Mouse (Mus musculus) neural tube, embryonic 15.5 days (tissue): ENCODE results near the gene Tmem151a. TPM values are rescaled to one million over a fixed set of nuclear protein-coding genes. Genes with fewer than 3 reads are reported as not detected.

Experiments
- ATAC-seq: fragments of 200-750 bp; cut with Nextera tagmentation; 2 replicates; pipeline ENCODE4 v1.8.0; 2017; ENCODE audit warnings: mild to moderate bottlenecking, moderate TSS enrichment, moderate library complexity; ENCODE audit not compliant: low FRiP score
- H3K27ac ChIP-seq: fragments of 300-500 bp; sonication (generic); replicated peaks from 2 replicates; pipeline ENCODE4 v1.5.1; 2015; ENCODE audit warnings: mild to moderate bottlenecking, inconsistent platforms
- H3K27me3 ChIP-seq: fragments of 300-500 bp; sonication (generic); replicated peaks from 2 replicates; pipeline ENCODE4 v1.6.1; 2015; ENCODE audit warnings: inconsistent platforms
- H3K36me3 ChIP-seq: fragments of 300-500 bp; sonication (generic); 2 replicates; pipeline ENCODE4 v1.6.1; 2015; ENCODE audit warnings: inconsistent platforms
- H3K4me1 ChIP-seq: fragments of 300-500 bp; sonication (generic); 2 replicates; pipeline ENCODE4 v1.6.1; 2015; ENCODE audit warnings: inconsistent platforms
- H3K4me2 ChIP-seq: fragments of 300-500 bp; sonication (generic); 2 replicates; pipeline ENCODE4 v1.6.1; 2015; ENCODE audit warnings: inconsistent platforms, mild to moderate bottlenecking, moderate library complexity
- H3K4me3 ChIP-seq: fragments of 300-500 bp; sonication (generic); replicated peaks from 2 replicates; pipeline ENCODE4 v1.5.1; 2015; ENCODE audit warnings: mild to moderate bottlenecking, inconsistent platforms
- H3K9ac ChIP-seq: fragments of 300-500 bp; sonication (generic); replicated peaks from 2 replicates; pipeline ENCODE4 v1.6.1; 2015; ENCODE audit warnings: mild to moderate bottlenecking, inconsistent platforms
- H3K9me3 ChIP-seq: fragments of 300-500 bp; sonication (generic); replicated peaks from 2 replicates; pipeline ENCODE4 v1.6.1; 2016; ENCODE audit warnings: inconsistent platforms
- WGBS: fragments of 180-500 bp; shearing (Covaris S2); methylation state at CpG from one replicate; pipeline ENCODE4 v1.1.7; 2015; ENCODE audit warnings: mixed read lengths; 5-methylcytosine and 5-hydroxymethylcytosine counted together
- polyA plus RNA-seq: library from polyadenylated mRNA; unstranded; fragments of >200 nt; fragmentation: Nextera tagmentation; extraction: Ambion mirVana; gene quantifications from 2 replicates; pipeline ENCODE4 v1.2.1, GENCODE M21; 2015

Gene Tmem151a
- polyA plus RNA-seq, 1 experiment from 2014 or later = 38.5 TPM

- H3K4me2 ChIP-seq = no peak overlapping the region
- 24% methylated on average over 5 of the region's 5 CpGs for WGBS
These were observed 22.9 kb upstream of the Tmem151a start for GRCm38 (mm10) chr19:5108271-5108575.

GRCm38 (mm10) chr19:5107556-5108270, 22.4 kb upstream of the Tmem151a start:
- H3K9me3 ChIP-seq = no peaks in the 10 kb centered on the region
- no peak overlapping the region for H3K4me3 ChIP-seq
- H3K36me3 ChIP-seq = peaks cover 71% of the 10 kb centered on the region
- H3K4me1 ChIP-seq = peaks cover 18% of the 10 kb centered on the region
- WGBS = 73% methylated on average over 18 of the region's 18 CpGs
- peak; percentile 13; the same call in 1 of the 2 replicates for ATAC-seq
- no peak overlapping the region for H3K4me2 ChIP-seq
- no peaks in the 10 kb centered on the region for H3K27me3 ChIP-seq
- H3K9ac ChIP-seq = no peak overlapping the region
- 0 out of 2 replicates have a peak overlapping the region, but pooled peaks have one; percentile 28 for H3K27ac ChIP-seq

More at GRCm38 (mm10) chr19:5108271-5108575, 22.9 kb upstream of the Tmem151a start:
- no peak for ATAC-seq
- H3K9ac ChIP-seq = no peak overlapping the region
- peaks cover 18% of the 10 kb centered on the region for H3K4me1 ChIP-seq
- H3K4me3 ChIP-seq = no peak overlapping the region
- no peaks in the 10 kb centered on the region for H3K9me3 ChIP-seq
- peaks cover 69% of the 10 kb centered on the region for H3K36me3 ChIP-seq
- H3K27ac ChIP-seq = no peak overlapping the region
- H3K27me3 ChIP-seq = no peaks in the 10 kb centered on the region

- H3K4me2 ChIP-seq = peak within 1 kb of the TSS; percentile 83
- peaks cover 72% of the 10 kb centered on the region for H3K36me3 ChIP-seq
- no peaks in the 10 kb centered on the region for H3K9me3 ChIP-seq
- H3K27ac ChIP-seq = peak within 1 kb of the TSS; percentile 99
- no peaks in the 10 kb centered on the region for H3K27me3 ChIP-seq
- peak within 1 kb of the TSS; percentile 91 for H3K9ac ChIP-seq
- peak within 1 kb of the TSS; percentile 73 for H3K4me3 ChIP-seq
- peak; percentile 94 for ATAC-seq
- H3K4me1 ChIP-seq = peaks cover 18% of the 10 kb centered on the region
- under 1% methylated on average over 46 of the region's 46 CpGs for WGBS
These were observed 21.4 kb upstream of the Tmem151a start, which contains the start of gene Rab1b for GRCm38 (mm10) chr19:5106731-5107191. Gene Rab1b, minus strand, starts transcription at chr19:5107072.

- Histone ChIP-seq H3K36me3 (peaks cover 72% of the 10 kb centered on the region), H3K9me3 (no peaks in the 10 kb centered on the region), H3K27me3 (no peaks in the 10 kb centered on the region), H3K4me2 (peak overlapping the region; percentile 83), H3K9ac (peak overlapping the region; percentile 91), H3K4me1 (peaks cover 18% of the 10 kb centered on the region), H3K4me3 (peak overlapping the region; percentile 73), H3K27ac (peak overlapping the region; percentile 99)
- WGBS = 23% methylated on average over 9 of the region's 9 CpGs
- no peak for ATAC-seq
These were observed 20.7 kb upstream of the Tmem151a start for GRCm38 (mm10) chr19:5106074-5106473.

- peaks cover 57% of the 10 kb centered on the region for H3K4me1 ChIP-seq
- H3K4me3 ChIP-seq = peak within 1 kb of the TSS; percentile 90
- H3K27me3 ChIP-seq = no peaks in the 10 kb centered on the region
- peaks cover 44% of the 10 kb centered on the region for H3K36me3 ChIP-seq
- no peaks in the 10 kb centered on the region for H3K9me3 ChIP-seq
- H3K9ac ChIP-seq = peak within 1 kb of the TSS; percentile 99
- peak; percentile 67 for ATAC-seq
- peak within 1 kb of the TSS; percentile 80 for H3K4me2 ChIP-seq
- WGBS = 4% methylated on average over 37 of the region's 48 CpGs
- H3K27ac ChIP-seq = peak within 1 kb of the TSS; percentile 95
These were observed 13.2 kb upstream of the Tmem151a start, which contains the start of gene Cnih2 for GRCm38 (mm10) chr19:5098363-5099143. Gene Cnih2, minus strand, starts transcription at chr19:5098521.

- H3K4me1 ChIP-seq = peaks cover 64% of the 10 kb centered on the region
- peak; percentile 36 for ATAC-seq
These were observed 12.4 kb upstream of the Tmem151a start for GRCm38 (mm10) chr19:5097521-5098362.

GRCm38 (mm10) chr19:5095887-5096474, 10.7 kb upstream of the Tmem151a start:
- Histone ChIP-seq H3K27me3 (no peaks in the 10 kb centered on the region), H3K4me1 (peaks cover 74% of the 10 kb centered on the region)

More at GRCm38 (mm10) chr19:5097521-5098362, 12.4 kb upstream of the Tmem151a start:
- Histone ChIP-seq H3K27me3 (no peaks in the 10 kb centered on the region), H3K4me2 (peak overlapping the region; percentile 80), H3K27ac (peak overlapping the region; percentile 95), H3K4me3 (peak overlapping the region; percentile 90), H3K36me3 (peaks cover 44% of the 10 kb centered on the region), H3K9ac (peak overlapping the region; percentile 99), H3K9me3 (no peaks in the 10 kb centered on the region)
- 1% methylated on average over 30 of the region's 31 CpGs for WGBS

GRCm38 (mm10) chr19:5094746-5095417, 9.6 kb upstream of the Tmem151a start:
- peak overlapping the region; percentile 80 for H3K4me2 ChIP-seq
- peaks cover 42% of the 10 kb centered on the region for H3K36me3 ChIP-seq
- peak overlapping the region; percentile 90 for H3K4me3 ChIP-seq
- ATAC-seq = peak; percentile 22; the same call in 1 of the 2 replicates
- peak overlapping the region; percentile 95 for H3K27ac ChIP-seq
- no peaks in the 10 kb centered on the region for H3K27me3 ChIP-seq
- no peaks in the 10 kb centered on the region for H3K9me3 ChIP-seq
- H3K9ac ChIP-seq = peak overlapping the region; percentile 99
- 25% methylated on average over 11 of the region's 11 CpGs for WGBS
- H3K4me1 ChIP-seq = peaks cover 75% of the 10 kb centered on the region

More at GRCm38 (mm10) chr19:5095887-5096474, 10.7 kb upstream of the Tmem151a start:
- peak overlapping the region; percentile 99 for H3K9ac ChIP-seq
- H3K27ac ChIP-seq = peak overlapping the region; percentile 95
- ATAC-seq = no peak
- no peaks in the 10 kb centered on the region for H3K9me3 ChIP-seq
- peaks cover 45% of the 10 kb centered on the region for H3K36me3 ChIP-seq
- peak overlapping the region; percentile 90 for H3K4me3 ChIP-seq
- 10% methylated on average over 9 of the region's 9 CpGs for WGBS
- H3K4me2 ChIP-seq = peak overlapping the region; percentile 80

- peaks cover 39% of the 10 kb centered on the region for H3K36me3 ChIP-seq
- H3K9ac ChIP-seq = peak overlapping the region; percentile 99
- H3K4me1 ChIP-seq = peaks cover 76% of the 10 kb centered on the region
- H3K27ac ChIP-seq = peak overlapping the region; percentile 95
- peak overlapping the region; percentile 90 for H3K4me3 ChIP-seq
- ATAC-seq = peak; percentile 67
- no peaks in the 10 kb centered on the region for H3K27me3 ChIP-seq
- no peaks in the 10 kb centered on the region for H3K9me3 ChIP-seq
- WGBS = 0% methylated on average over 21 of the region's 21 CpGs
- peak overlapping the region; percentile 80 for H3K4me2 ChIP-seq
These were observed 8.9 kb upstream of the Tmem151a start for GRCm38 (mm10) chr19:5094243-5094632.

- Histone ChIP-seq H3K9me3 (no peaks in the 10 kb centered on the region), H3K4me3 (peak overlapping the region; percentile 90; the same call in 1 of the 2 replicates), H3K4me2 (peak overlapping the region; percentile 80), H3K27ac (peak overlapping the region; percentile 95), H3K36me3 (peaks cover 39% of the 10 kb centered on the region), H3K4me1 (peaks cover 76% of the 10 kb centered on the region), H3K9ac (peak overlapping the region; percentile 99; the same call in 1 of the 2 replicates), H3K27me3 (no peaks in the 10 kb centered on the region)
- 74% methylated on average over 12 of the region's 12 CpGs for WGBS
- no peak for ATAC-seq
These were observed 8.3 kb upstream of the Tmem151a start for GRCm38 (mm10) chr19:5093481-5094242.
